Mouse (Mus musculus): Measurements from ENCODE around the gene Cntnap2. TPM values are rescaled to one million over a fixed set of nuclear protein-coding genes. Genes with fewer than 3 reads are reported as not detected.

The Cntnap2 gene
- 0.22 and 0.26 TPM in 2 replicates for polyA plus RNA-seq (2012)

DNA sequence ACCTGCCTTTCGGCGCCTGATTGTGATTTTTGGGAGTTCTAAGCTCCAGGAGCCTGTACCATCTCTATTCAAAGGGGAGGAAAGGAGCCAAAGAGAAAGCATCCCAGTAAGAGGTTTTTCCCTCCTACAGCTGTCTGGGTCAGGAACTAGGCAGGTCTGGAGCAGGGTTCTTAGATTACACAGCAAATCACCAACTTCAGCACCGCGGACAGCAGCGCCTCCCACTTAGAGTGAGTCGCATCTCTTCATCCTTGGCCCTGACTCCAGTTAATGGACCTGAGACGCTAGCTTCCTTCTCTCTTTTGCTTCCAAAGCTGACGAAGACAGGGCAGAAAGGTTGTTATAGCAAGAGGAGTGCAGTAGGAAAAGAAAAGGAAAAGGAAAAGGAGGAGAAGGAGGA lies at the start of gene Cntnap2:
TSS of gene Cntnap2 (plus strand) at position 267 of the 400 bp plus-strand sequence.
- Histone ChIP-seq H3K4me1 (ENCODE audit: control insufficient read depth) (no peaks in the 10 kb centered on the region), H3K9me3 (ENCODE audit: control insufficient read depth, low read length) (no peaks in the 10 kb centered on the region), H3K36me3 (ENCODE audit: control insufficient read depth) (no peaks in the 10 kb centered on the region), H3K4me3 (replicated peaks) (no peak within 1 kb of the TSS), H3K27me3 (ENCODE audit: control insufficient read depth) (no peaks in the 10 kb centered on the region)
- no peak for TF ChIP-seq GATA1 (IDR thresholded peaks at IDR 0.05; ENCODE audit: low read length)
- no peak for TF ChIP-seq TAL1 (IDR thresholded peaks at IDR 0.05; ENCODE audit: low read length)

GRCm38 (mm10) chr6:45026011-45026682 lies 33.0 kb upstream of the Cntnap2 start:
- Histone ChIP-seq H3K4me1 (ENCODE audit: control insufficient read depth) (no peaks in the 10 kb centered on the region), H3K27me3 (ENCODE audit: control insufficient read depth) (no peaks in the 10 kb centered on the region)
- TF ChIP-seq GATA1 (IDR thresholded peaks at IDR 0.05; ENCODE audit: low read length) = no peak
- TF ChIP-seq TAL1 (IDR thresholded peaks at IDR 0.05; ENCODE audit: low read length) = no peak

GRCm38 (mm10) chr6:45039454-45039853 lies 19.7 kb upstream of the Cntnap2 start:
- no peaks in the 10 kb centered on the region for H3K27me3 ChIP-seq (ENCODE audit: control insufficient read depth)
- no peaks in the 10 kb centered on the region for H3K9me3 ChIP-seq (ENCODE audit: control insufficient read depth, low read length)
- TF ChIP-seq TAL1 (IDR thresholded peaks at IDR 0.05; ENCODE audit: low read length) (no peak), GATA1 (IDR thresholded peaks at IDR 0.05; ENCODE audit: low read length) (no peak)
- no peak overlapping the region for H3K4me3 ChIP-seq (replicated peaks)
- no peaks in the 10 kb centered on the region for H3K4me1 ChIP-seq (ENCODE audit: control insufficient read depth)
- no peaks in the 10 kb centered on the region for H3K36me3 ChIP-seq (ENCODE audit: control insufficient read depth)

More at GRCm38 (mm10) chr6:45026011-45026682, 33.0 kb upstream of the Cntnap2 start:
- Histone ChIP-seq H3K4me3 (replicated peaks) (no peak overlapping the region), H3K36me3 (ENCODE audit: control insufficient read depth) (no peaks in the 10 kb centered on the region), H3K9me3 (ENCODE audit: control insufficient read depth, low read length) (no peaks in the 10 kb centered on the region)

- TF ChIP-seq TAL1 (IDR thresholded peaks at IDR 0.05; ENCODE audit: low read length) = no peak
- H3K36me3 ChIP-seq (ENCODE audit: control insufficient read depth) = no peaks in the 10 kb centered on the region
- H3K4me3 ChIP-seq (replicated peaks) = no peak overlapping the region
- no peaks in the 10 kb centered on the region for H3K27me3 ChIP-seq (ENCODE audit: control insufficient read depth)
- H3K9me3 ChIP-seq (ENCODE audit: control insufficient read depth, low read length) = no peaks in the 10 kb centered on the region
- H3K4me1 ChIP-seq (ENCODE audit: control insufficient read depth) = no peaks in the 10 kb centered on the region
These were observed 657 bp downstream of the Cntnap2 start for GRCm38 (mm10) chr6:45059556-45060471.

DNA sequence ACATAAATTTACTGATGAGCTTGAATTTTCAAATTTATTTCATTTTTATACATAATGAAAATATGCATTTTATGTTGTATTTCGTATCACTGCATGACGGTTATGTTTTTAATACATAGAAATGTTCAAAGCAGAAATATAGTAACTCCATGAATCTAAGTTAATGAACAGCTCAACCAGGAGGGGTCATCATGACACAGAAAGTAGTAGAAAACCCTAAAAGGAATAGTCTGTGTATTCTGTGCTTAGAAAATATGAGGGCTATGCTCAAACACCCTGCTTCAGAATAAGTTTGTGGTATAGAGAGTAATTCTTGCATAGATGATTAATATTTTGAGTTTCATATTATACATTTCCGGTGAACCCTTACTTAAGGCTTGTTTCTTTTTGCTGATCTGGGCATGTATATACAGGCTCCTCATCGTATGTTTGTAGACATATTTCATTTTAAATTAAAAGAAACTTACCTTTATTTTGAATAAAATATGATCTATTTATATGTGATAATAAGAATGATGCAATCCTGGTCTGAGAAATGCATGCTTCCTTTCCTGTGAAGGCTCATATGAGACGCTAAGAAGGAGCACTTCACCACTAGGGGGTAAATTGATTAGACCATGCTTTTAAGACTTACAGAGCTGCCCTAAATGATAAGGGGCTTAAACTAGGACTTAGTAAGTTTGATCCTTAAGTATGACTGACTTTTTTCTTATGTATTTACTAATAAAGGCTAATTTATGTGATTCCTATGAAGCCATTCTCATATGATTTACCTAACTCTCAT lies 3.2 kb downstream of the Cntnap2 start:
- H3K27me3 ChIP-seq (ENCODE audit: control insufficient read depth) = no peaks in the 10 kb centered on the region
- TF ChIP-seq GATA1 (IDR thresholded peaks at IDR 0.05; ENCODE audit: low read length) (no peak), TAL1 (IDR thresholded peaks at IDR 0.05; ENCODE audit: low read length) (no peak)
- H3K36me3 ChIP-seq (ENCODE audit: control insufficient read depth) = no peaks in the 10 kb centered on the region
- no peaks in the 10 kb centered on the region for H3K4me1 ChIP-seq (ENCODE audit: control insufficient read depth)
- no peak overlapping the region for H3K4me3 ChIP-seq (replicated peaks)
- no peaks in the 10 kb centered on the region for H3K9me3 ChIP-seq (ENCODE audit: control insufficient read depth, low read length)

GRCm38 (mm10) chr6:45088304-45088703 lies 29.1 kb downstream of the Cntnap2 start:
- TF ChIP-seq TAL1 (IDR thresholded peaks at IDR 0.05; ENCODE audit: low read length) = no peak
- TF ChIP-seq GATA1 (IDR thresholded peaks at IDR 0.05; ENCODE audit: low read length) = no peak
- H3K27me3 ChIP-seq (ENCODE audit: control insufficient read depth) = no peaks in the 10 kb centered on the region
- H3K4me1 ChIP-seq (ENCODE audit: control insufficient read depth) = no peaks in the 10 kb centered on the region
- H3K9me3 ChIP-seq (ENCODE audit: control insufficient read depth, low read length) = no peaks in the 10 kb centered on the region
- H3K36me3 ChIP-seq (ENCODE audit: control insufficient read depth) = no peaks in the 10 kb centered on the region
- H3K4me3 ChIP-seq (replicated peaks) = no peak overlapping the region

GRCm38 (mm10) chr6:45113613-45114012 lies 54.5 kb downstream of the Cntnap2 start:
- no peaks in the 10 kb centered on the region for H3K36me3 ChIP-seq (ENCODE audit: control insufficient read depth)
- H3K4me1 ChIP-seq (ENCODE audit: control insufficient read depth) = no peaks in the 10 kb centered on the region
- no peak overlapping the region for H3K4me3 ChIP-seq (replicated peaks)
- H3K9me3 ChIP-seq (ENCODE audit: control insufficient read depth, low read length) = no peaks in the 10 kb centered on the region
- H3K27me3 ChIP-seq (ENCODE audit: control insufficient read depth) = no peaks in the 10 kb centered on the region
- TF ChIP-seq TAL1 (IDR thresholded peaks at IDR 0.05; ENCODE audit: low read length) = no peak
- no peak for TF ChIP-seq GATA1 (IDR thresholded peaks at IDR 0.05; ENCODE audit: low read length)

DNA sequence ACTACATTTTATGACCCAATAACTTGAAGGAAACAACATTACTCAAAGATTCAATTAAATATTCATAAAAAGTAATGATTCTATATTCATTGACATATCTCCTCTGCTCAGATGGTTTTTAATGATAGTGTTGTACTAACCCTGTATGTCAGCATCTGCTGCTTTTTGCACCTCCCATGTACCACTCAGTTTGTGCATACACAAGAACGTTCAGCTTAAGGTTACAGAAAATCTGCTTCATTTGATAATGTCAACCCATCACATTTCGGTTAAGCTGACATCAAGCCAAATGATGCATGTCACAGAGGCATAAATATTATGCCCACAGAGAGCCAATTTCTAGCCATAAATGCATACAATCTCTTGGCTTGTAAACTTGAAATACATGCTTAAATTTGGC lies 85.7 kb downstream of the Cntnap2 start:
- Histone ChIP-seq H3K36me3 (ENCODE audit: control insufficient read depth) (no peaks in the 10 kb centered on the region), H3K27me3 (ENCODE audit: control insufficient read depth) (no peaks in the 10 kb centered on the region), H3K4me3 (replicated peaks) (no peak overlapping the region), H3K9me3 (ENCODE audit: control insufficient read depth, low read length) (no peaks in the 10 kb centered on the region), H3K4me1 (ENCODE audit: control insufficient read depth) (no peaks in the 10 kb centered on the region)
- TF ChIP-seq GATA1 (IDR thresholded peaks at IDR 0.05; ENCODE audit: low read length) = no peak
- no peak for TF ChIP-seq TAL1 (IDR thresholded peaks at IDR 0.05; ENCODE audit: low read length)

DNA sequence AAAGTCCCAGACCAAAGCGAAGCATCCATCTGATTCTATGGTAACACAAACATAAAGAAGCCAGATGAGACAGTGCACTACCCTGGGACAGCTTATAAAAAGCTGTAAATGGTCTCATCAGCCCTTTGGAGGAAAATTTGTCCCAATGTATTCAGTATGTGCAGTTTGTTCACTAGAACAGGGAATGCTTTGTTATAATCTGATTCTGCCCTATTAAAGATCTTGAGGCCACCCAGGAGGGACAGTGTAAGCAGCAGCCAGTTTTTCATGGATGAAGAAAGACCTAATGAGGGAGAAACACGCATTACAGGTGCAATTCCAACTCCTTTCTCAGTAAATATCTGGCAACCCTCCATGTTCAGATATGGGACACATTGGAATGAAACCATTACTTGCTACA lies 145.9 kb downstream of the Cntnap2 start:
- no peak for TF ChIP-seq TAL1 (IDR thresholded peaks at IDR 0.05; ENCODE audit: low read length)
- no peak for TF ChIP-seq GATA1 (IDR thresholded peaks at IDR 0.05; ENCODE audit: low read length)
- Histone ChIP-seq H3K9me3 (ENCODE audit: control insufficient read depth, low read length) (no peaks in the 10 kb centered on the region), H3K4me1 (ENCODE audit: control insufficient read depth) (no peaks in the 10 kb centered on the region)

More for the DNA sequence above, 145.9 kb downstream of the Cntnap2 start:
- H3K36me3 ChIP-seq (ENCODE audit: control insufficient read depth) = no peaks in the 10 kb centered on the region
- no peak overlapping the region for H3K4me3 ChIP-seq (replicated peaks)
- no peaks in the 10 kb centered on the region for H3K27me3 ChIP-seq (ENCODE audit: control insufficient read depth)

Measured in erythroblast, embryonic 14.5 days (primary cell).